Mouse (Mus musculus) CD4-positive, CD25-positive, alpha-beta regulatory T cell, adult 2 months (primary cell): ENCODE data around the gene Cgnl1.

ENCODE experiments used
- DNase-seq: peaks from one replicate; pipeline ENCODE4 v3.0.0-alpha.2; 2012; ENCODE audit warnings: low read depth, low spot score

Cgnl1 gene

GRCm38 (mm10) chr9:71770991-71771767, at the start of gene Cgnl1:
Gene Cgnl1, minus strand, starts transcription at chr9:71771602.
- peak; percentile 5 for DNase-seq

GRCm38 (mm10) chr9:71818453-71818852, 47.1 kb upstream of the Cgnl1 start:
- DNase-seq, result no peak

- no peak for DNase-seq
These were observed 44.7 kb upstream of the Cgnl1 start for GRCm38 (mm10) chr9:71816121-71816520.

- DNase-seq, result no peak
These were observed 42.2 kb upstream of the Cgnl1 start for GRCm38 (mm10) chr9:71813565-71813964.

GRCm38 (mm10) chr9:71812914-71813313, 41.5 kb upstream of the Cgnl1 start:
- no peak for DNase-seq

GRCm38 (mm10) chr9:71812402-71812801, 41.0 kb upstream of the Cgnl1 start:
- no peak for DNase-seq

GRCm38 (mm10) chr9:71811404-71811803, 40.0 kb upstream of the Cgnl1 start:
- DNase-seq, result no peak

GRCm38 (mm10) chr9:71810723-71811122, 39.3 kb upstream of the Cgnl1 start:
- DNase-seq, result no peak

GRCm38 (mm10) chr9:71808640-71809254, 37.3 kb upstream of the Cgnl1 start:
- DNase-seq, result no peak

GRCm38 (mm10) chr9:71807801-71808200, 36.4 kb upstream of the Cgnl1 start:
- DNase-seq, result no peak

- DNase-seq, result peak; percentile 49
These were observed 35.0 kb upstream of the Cgnl1 start for GRCm38 (mm10) chr9:71806422-71806805.

GRCm38 (mm10) chr9:71805646-71806421, 34.4 kb upstream of the Cgnl1 start:
- DNase-seq, result no peak

GRCm38 (mm10) chr9:71804116-71804515, 32.7 kb upstream of the Cgnl1 start:
- DNase-seq, result no peak

- DNase-seq, result no peak
These were observed 31.9 kb upstream of the Cgnl1 start for GRCm38 (mm10) chr9:71803281-71803680.

- DNase-seq, result no peak
These were observed 28.2 kb upstream of the Cgnl1 start for GRCm38 (mm10) chr9:71799598-71799997.

- no peak for DNase-seq
These were observed 26.8 kb upstream of the Cgnl1 start for GRCm38 (mm10) chr9:71798176-71798575.

- no peak for DNase-seq
These were observed 6.0 kb upstream of the Cgnl1 start for GRCm38 (mm10) chr9:71777404-71777803.

- DNase-seq, result no peak
These were observed 4.9 kb upstream of the Cgnl1 start for GRCm38 (mm10) chr9:71776337-71776736.

- DNase-seq, result peak; percentile 7
These were observed 2.2 kb upstream of the Cgnl1 start for GRCm38 (mm10) chr9:71773563-71773962.

GRCm38 (mm10) chr9:71772338-71772737, 936 bp upstream of the Cgnl1 start:
- peak; percentile 68 for DNase-seq

GRCm38 (mm10) chr9:71770484-71770883, 918 bp downstream of the Cgnl1 start:
- DNase-seq, result no peak

GRCm38 (mm10) chr9:71769701-71770100, 1.7 kb downstream of the Cgnl1 start:
- no peak for DNase-seq
